Mouse (Mus musculus) thymus, postnatal 36 days (tissue): ENCODE results near the gene Oog4.
"Not testable (repeated sequence)": the region's sequence is repeated elsewhere in the genome, so short reads cannot be mapped to it uniquely, and the experiment has no call there.

ENCODE experiments used
- DNase-seq, 2 experiments: peaks; one replicate each; pipeline ENCODE4 v3.0.0; 2022; ENCODE audit warnings: mixed read lengths in 2 of 2

The Oog4 gene

GRCm38 (mm10) chr4:143450224-143450623 is at the start of gene Oog4:
Oog4 (minus strand) TSS chr4:143450324.
- no peak for DNase-seq

DNA sequence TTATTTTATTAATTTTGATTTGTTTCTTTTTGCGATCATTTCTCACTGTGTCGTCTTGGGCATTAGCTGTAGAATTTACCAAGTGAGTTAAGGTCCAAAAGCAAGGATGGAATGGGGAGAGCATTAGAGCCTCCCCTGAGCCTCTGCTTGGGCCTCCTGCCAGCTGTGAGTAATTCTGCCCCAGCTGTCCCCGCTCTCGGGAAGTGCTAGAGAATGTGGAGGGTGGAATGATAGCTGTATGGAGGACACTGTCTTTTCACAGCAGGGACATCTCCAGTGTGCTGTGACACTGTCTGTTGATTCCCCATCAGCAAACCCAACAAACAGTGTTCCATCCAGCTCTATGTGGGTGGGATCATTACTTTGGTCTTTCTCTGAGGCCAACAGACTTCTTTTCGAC is 23.4 kb downstream of the Oog4 start:
- not testable (repeated sequence) for DNase-seq

DNA sequence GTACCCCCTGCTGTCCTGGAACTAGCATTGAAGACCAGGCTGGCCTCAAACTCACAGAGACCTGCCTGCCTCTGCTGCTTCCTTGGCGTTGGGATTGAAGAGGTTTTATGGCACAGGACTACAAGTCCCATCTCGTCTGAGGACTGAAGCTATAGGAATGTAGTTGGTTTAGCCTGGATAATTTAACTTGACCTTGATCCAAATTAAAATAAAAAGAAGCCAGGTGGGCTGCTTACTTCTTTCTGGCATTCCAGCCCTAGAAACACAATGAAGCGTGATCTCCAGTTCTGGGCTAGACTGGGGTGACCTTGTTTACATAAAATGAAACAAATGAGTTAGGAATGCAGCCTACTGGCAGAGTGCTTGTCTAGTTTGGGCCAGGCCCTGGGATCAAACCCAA is 36.0 kb downstream of the Oog4 start:
- no peak for DNase-seq

DNA sequence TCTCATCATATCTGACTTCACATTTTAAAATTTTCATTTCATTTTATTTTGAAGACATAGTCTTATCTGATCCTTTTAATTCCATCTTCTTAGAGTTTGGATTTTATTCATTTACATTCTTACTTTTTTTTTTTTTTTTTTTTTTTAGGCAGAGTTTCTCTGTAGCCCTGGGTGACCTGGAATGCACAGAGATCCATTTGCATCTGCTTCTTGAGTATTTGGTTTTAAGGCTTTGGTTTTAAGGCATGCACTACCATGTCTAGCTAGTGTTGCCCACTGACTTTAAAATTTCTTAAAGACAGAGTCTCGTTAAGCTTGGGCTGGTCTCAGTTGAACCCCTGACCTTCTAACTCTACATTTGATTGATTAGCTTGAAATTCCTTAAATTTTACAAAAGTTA is 36.5 kb downstream of the Oog4 start:
- DNase-seq: no peak

GRCm38 (mm10) chr4:143412219-143413092 is 37.7 kb downstream of the Oog4 start, which contains the start of gene Pramef8:
Pramef8 (plus strand) TSS chr4:143412426.
- peak; percentile 84 to 85 for DNase-seq

GRCm38 (mm10) chr4:143411566-143412218 is 38.4 kb downstream of the Oog4 start:
- DNase-seq: no peak

DNA sequence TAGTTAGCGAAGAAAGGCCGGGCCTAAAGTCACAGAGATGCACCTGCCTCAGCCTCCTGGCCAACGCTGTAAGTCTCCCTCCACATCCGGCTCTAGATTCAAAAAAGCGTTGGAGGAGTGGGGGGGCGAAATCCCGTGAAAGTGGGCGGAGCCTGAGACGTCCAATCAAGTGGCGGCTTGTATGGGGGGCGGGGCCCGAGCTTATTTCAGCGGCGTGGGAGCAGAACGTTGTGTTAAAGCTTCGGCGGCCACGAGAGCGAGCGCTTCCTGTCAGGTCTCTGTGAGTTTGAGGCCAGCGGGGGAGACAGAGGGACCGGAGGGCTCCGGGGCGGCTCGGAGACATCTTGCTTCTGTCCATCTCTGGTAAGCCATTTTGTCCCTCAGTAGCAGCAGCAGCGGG is 55.9 kb downstream of the Oog4 start, which contains the start of gene Pramel1:
Gene Pramel1 (plus strand): TSS at position 248 of the 400 bp plus-strand sequence.
- DNase-seq: no peak

- DNase-seq: peak; percentile 6 to 19
Measured at GRCm38 (mm10) chr4:143388955-143389702, 61.0 kb downstream of the Oog4 start.
